Mouse (Mus musculus): ENCODE results near the gene Olfr508.
"Not testable (repeated sequence)": the region's sequence is repeated elsewhere in the genome, so short reads cannot be mapped to it uniquely, and the experiment has no call there.

Olfr508 gene

DNA sequence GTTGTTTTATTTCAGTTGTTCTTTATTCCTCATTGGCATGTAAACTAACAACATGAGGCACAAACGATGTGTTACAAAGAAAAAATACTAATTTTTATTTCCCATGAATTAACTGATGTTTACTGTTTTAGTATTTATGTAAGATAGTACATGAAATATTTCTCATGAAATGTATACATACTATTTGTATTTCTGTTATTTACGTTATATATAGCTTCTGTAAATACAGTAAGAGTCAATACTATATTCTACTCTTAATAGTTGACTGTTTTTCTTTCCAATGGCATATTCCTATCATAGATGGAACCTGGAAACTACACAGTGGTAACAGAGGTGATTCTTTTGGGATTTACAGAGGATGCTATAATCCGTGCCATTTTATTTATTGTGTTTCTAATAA lies at the start of gene Olfr508:
Gene Olfr508, plus strand, starts transcription at position 301 of the 400 bp plus-strand sequence.
- no peak for DNase-seq

DNA sequence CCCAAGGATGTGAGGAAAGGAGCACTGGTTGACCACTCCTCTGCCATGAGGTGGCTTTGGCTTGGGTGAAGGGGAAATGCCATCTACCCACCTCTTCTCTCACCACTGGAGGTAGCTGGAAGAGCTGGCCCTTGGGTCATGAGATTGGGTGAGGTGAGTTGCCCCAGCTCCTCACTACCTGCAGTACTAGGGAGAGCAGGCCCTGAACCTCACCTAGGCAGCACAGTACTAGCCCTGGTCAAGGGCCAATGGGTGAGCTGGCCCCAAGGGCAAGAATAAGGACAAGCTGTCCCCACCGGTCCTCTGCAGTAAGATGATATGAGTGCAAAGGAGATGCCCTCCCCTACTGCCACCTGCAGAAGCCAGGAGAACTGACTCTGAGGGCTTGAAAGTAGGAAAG lies 40.0 kb upstream of the Olfr508 start:
- DNase-seq: no peak

- not testable (repeated sequence) for DNase-seq
Observed at GRCm38 (mm10) chr7:108601916-108602315, 27.9 kb upstream of the Olfr508 start.

DNA sequence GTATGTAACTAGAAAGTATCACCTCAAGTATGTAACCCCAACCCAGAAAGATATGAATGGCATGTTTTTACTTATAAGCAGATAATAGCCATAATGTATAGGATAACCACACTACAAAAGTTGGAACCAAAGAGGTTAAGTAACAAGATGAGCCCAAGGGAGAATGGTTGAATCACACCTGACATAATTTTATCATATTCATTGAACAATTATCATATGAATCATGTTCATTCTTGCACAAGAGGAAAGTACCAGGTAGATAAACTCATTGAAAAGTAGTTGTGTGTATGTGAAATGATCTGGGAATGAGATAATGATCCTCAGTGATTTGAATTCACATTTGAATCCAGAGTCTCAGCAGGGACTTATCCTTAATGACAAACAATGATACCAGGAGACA lies 19.3 kb upstream of the Olfr508 start, which contains the start of gene Olfr506:
Gene Olfr506, plus strand, starts transcription at position 301 of the 400 bp plus-strand sequence.
- no peak for DNase-seq

DNA sequence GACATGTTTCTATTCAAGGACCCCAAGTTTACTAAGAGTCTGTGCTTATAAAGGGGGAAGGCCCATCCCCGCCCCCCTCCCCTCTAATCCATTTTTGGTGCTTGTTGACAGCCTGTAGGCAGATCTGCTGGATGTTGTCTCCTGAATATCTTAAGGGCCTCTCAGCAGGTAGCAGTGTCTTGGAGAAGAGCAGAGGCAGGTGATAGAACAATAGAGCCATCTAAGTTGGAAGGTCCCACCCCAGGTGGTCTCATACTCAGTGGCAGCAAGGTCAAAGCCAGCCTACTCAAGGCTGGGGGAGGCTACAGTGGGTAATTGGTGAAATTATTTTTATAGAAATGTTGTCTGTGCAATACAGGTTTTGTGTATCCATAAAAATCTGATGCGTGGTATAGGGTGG lies 15.7 kb upstream of the Olfr508 start:
- no peak for DNase-seq

- not testable (repeated sequence) for DNase-seq
Observed at GRCm38 (mm10) chr7:108616781-108617180, 13.0 kb upstream of the Olfr508 start.

DNA sequence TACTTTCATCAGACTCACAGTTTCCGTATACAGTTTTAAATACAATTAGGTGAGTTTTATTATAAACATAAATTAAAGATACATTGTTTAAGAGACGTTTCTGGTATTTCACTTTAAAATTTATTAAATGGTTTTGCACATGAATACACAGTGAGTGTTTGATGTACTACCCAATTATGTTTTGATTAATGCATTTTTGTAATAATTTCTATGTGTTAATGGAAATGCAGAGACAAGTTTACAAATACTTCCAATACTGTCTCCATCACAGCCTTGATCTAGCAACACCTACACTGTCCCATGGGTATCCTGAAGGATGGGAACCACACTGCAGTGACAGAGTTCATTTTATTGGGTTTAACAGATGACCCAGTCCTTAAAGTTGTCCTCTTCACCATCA lies 8.3 kb upstream of the Olfr508 start, which contains the start of gene Olfr507:
Gene Olfr507, plus strand, starts transcription at position 301 of the 400 bp plus-strand sequence.
- no peak for DNase-seq

GRCm38 (mm10) chr7:108651806-108652205 lies 22.0 kb downstream of the Olfr508 start, which contains the start of gene Olfr509:
Olfr509 (minus strand) TSS chr7:108651906.
- DNase-seq: no peak

GRCm38 (mm10) chr7:108662419-108662818 lies 32.6 kb downstream of the Olfr508 start:
- no peak for DNase-seq

- DNase-seq: no peak
Observed at GRCm38 (mm10) chr7:108666118-108666517, 36.3 kb downstream of the Olfr508 start, which contains the start of gene Olfr510. Olfr510 (plus strand) TSS chr7:108666418.

GRCm38 (mm10) chr7:108671058-108671457 lies 41.3 kb downstream of the Olfr508 start:
- no peak for DNase-seq

GRCm38 (mm10) chr7:108678886-108679285 lies 49.1 kb downstream of the Olfr508 start:
- DNase-seq: no peak

Data from B cell, adult 2 months (primary cell).